Comparison of ENCODE assay signal across 25 mouse cellular contexts in genomic region chr6:108152081-108152480, GRCm38 (mm10). TPM values are rescaled to one million over a fixed set of nuclear protein-coding genes. Genes with fewer than 3 reads are reported as not detected.
DNase-seq lines count a peak whose midpoint lies in the region; ATAC-seq lines count a peak whose summit lies in the region.
"Had no signal": no experiment of that assay in that cellular context is flagged by ENCODE, and none has a peak within 500 bp of the region (broad histone marks: within the 10 kb centered on the region; RNA-seq: fewer than 3 reads in every experiment).

No protein-coding gene starts in this region.

- H3K27me3 ChIP-seq in embryonic facial prominence, embryonic 14.5 days (replicated peaks; ENCODE audit: control insufficient read depth, insufficient read depth, low read length) = no peaks in the 10 kb centered on the region
- H3K27me3 ChIP-seq in embryonic facial prominence, embryonic 10.5 days (replicated peaks; ENCODE audit: low read depth, poor library complexity, severe bottlenecking) = no peaks in the 10 kb centered on the region
- H3K27me3 ChIP-seq in intestine, embryonic 14.5 days (replicated peaks; ENCODE audit: control insufficient read depth, insufficient read depth, low read length) = no peaks in the 10 kb centered on the region
- H3K27me3 ChIP-seq in intestine, embryonic 15.5 days (replicated peaks) = no peaks in the 10 kb centered on the region
- no peaks in the 10 kb centered on the region for H3K27me3 ChIP-seq in stomach, embryonic 14.5 days (ENCODE audit: control insufficient read depth, insufficient read depth, low read length)
- H3K27me3 ChIP-seq: hindbrain, embryonic 12.5 days; liver, embryonic 12.5 days; midbrain, embryonic 13.5 days had no signal

- no peak for ATAC-seq in embryonic facial prominence, embryonic 14.5 days (ENCODE audit: low read depth)
- ATAC-seq in intestine, embryonic 14.5 days (replicated peaks; ENCODE audit: low FRiP score, low TSS enrichment, low read depth) = no peak
- no peak for ATAC-seq in intestine, embryonic 15.5 days
- ATAC-seq in stomach, embryonic 14.5 days (ENCODE audit: insufficient number of reproducible peaks, insufficient read depth, low FRiP score, low read depth) = no peak
- ATAC-seq: activated CD4-positive, CD25-positive, alpha-beta regulatory T cell, adult 4 months; hindbrain, postnatal 0 days; liver, embryonic 12.5 days; liver, postnatal 0 days; lung, postnatal 0 days; midbrain, embryonic 13.5 days had no signal

- no peak for DNase-seq in embryonic facial prominence, embryonic 14.5 days (ENCODE audit: low spot score)
- no peak for DNase-seq in embryonic facial prominence, embryonic 10.5 days (ENCODE audit: low spot score)
- no peak for DNase-seq in intestine, embryonic 14.5 days (ENCODE audit: low spot score)
- peak; percentile 51 for DNase-seq in NIH3T3 (ENCODE audit: low read depth)
- no peak for DNase-seq in cerebellum, adult 11 months
- DNase-seq in layer of hippocampus, adult 8-10 months (ENCODE audit: low spot score in 2 of 2) = no peak
- DNase-seq: adrenal gland, postnatal 25 days; B cell, adult 2 months; cerebellum, adult 2 months; cerebellum, postnatal 14 days; gastrocnemius, postnatal 25 days; kidney, adult 9 months; liver, postnatal 0 days; right cerebral cortex, postnatal 25 days; thymus, adult 2 months; thymus, postnatal 36 days had no signal

- no peaks in the 10 kb centered on the region for H3K36me3 ChIP-seq in embryonic facial prominence, embryonic 14.5 days (ENCODE audit: control insufficient read depth, insufficient read depth, low read length)
- H3K36me3 ChIP-seq in embryonic facial prominence, embryonic 10.5 days (replicated peaks) = peaks cover 22% of the 10 kb centered on the region
- 0 out of 2 replicates have a peak, but pooled peaks cover 5% of the 10 kb centered on the region for H3K36me3 ChIP-seq in intestine, embryonic 14.5 days (ENCODE audit: control insufficient read depth, insufficient read depth, low read length)
- H3K36me3 ChIP-seq in intestine, embryonic 15.5 days = no peaks in the 10 kb centered on the region
- no peaks in the 10 kb centered on the region for H3K36me3 ChIP-seq in stomach, embryonic 14.5 days (ENCODE audit: control insufficient read depth, insufficient read depth, low read length)

- H3K4me2 ChIP-seq in embryonic facial prominence, embryonic 14.5 days (ENCODE audit: low read depth, low read length) = no peak overlapping the region
- H3K4me2 ChIP-seq in intestine, embryonic 14.5 days (ENCODE audit: low read length) = no peak overlapping the region
- no peak overlapping the region for H3K4me2 ChIP-seq in intestine, embryonic 15.5 days (replicated peaks)
- no peak overlapping the region for H3K4me2 ChIP-seq in stomach, embryonic 14.5 days (replicated peaks; ENCODE audit: low read depth, low read length)
- H3K4me2 ChIP-seq: hindbrain, embryonic 12.5 days; liver, embryonic 12.5 days; midbrain, embryonic 13.5 days had no signal

- peaks cover 8% of the 10 kb centered on the region; the same call in 1 of the 2 replicates for H3K4me1 ChIP-seq in embryonic facial prominence, embryonic 14.5 days (ENCODE audit: control insufficient read depth, insufficient read depth, low read length)
- peaks cover 2% of the 10 kb centered on the region; the same call in 1 of the 2 replicates for H3K4me1 ChIP-seq in embryonic facial prominence, embryonic 10.5 days
- H3K4me1 ChIP-seq in intestine, embryonic 14.5 days (replicated peaks; ENCODE audit: control insufficient read depth, insufficient read depth, low read length) = no peaks in the 10 kb centered on the region
- no peaks in the 10 kb centered on the region for H3K4me1 ChIP-seq in intestine, embryonic 15.5 days (replicated peaks)
- no peaks in the 10 kb centered on the region for H3K4me1 ChIP-seq in stomach, embryonic 14.5 days (ENCODE audit: control insufficient read depth, insufficient read depth, low read length)
- H3K4me1 ChIP-seq: liver, embryonic 12.5 days had no signal

- H3K4me3 ChIP-seq in embryonic facial prominence, embryonic 14.5 days (ENCODE audit: low read depth, low read length) = no peak overlapping the region
- H3K4me3 ChIP-seq in embryonic facial prominence, embryonic 10.5 days = no peak overlapping the region
- no peak overlapping the region for H3K4me3 ChIP-seq in intestine, embryonic 14.5 days (ENCODE audit: low read depth, low read length)
- H3K4me3 ChIP-seq in intestine, embryonic 15.5 days (replicated peaks) = no peak overlapping the region
- no peak overlapping the region for H3K4me3 ChIP-seq in stomach, embryonic 14.5 days (ENCODE audit: low read depth, low read length)
- H3K4me3 ChIP-seq: hindbrain, embryonic 12.5 days; liver, embryonic 12.5 days; midbrain, embryonic 13.5 days had no signal

- H3K9ac ChIP-seq in embryonic facial prominence, embryonic 14.5 days (ENCODE audit: low read depth, low read length) = no peak overlapping the region
- no peak overlapping the region for H3K9ac ChIP-seq in intestine, embryonic 14.5 days (ENCODE audit: low read length)
- no peak overlapping the region for H3K9ac ChIP-seq in intestine, embryonic 15.5 days
- no peak overlapping the region for H3K9ac ChIP-seq in stomach, embryonic 14.5 days (replicated peaks; ENCODE audit: low read depth, low read length)
- H3K9ac ChIP-seq: hindbrain, embryonic 12.5 days; liver, embryonic 12.5 days; liver, postnatal 0 days; midbrain, embryonic 13.5 days had no signal

- H3K9me3 ChIP-seq in embryonic facial prominence, embryonic 14.5 days (ENCODE audit: control insufficient read depth, low read length) = no peaks in the 10 kb centered on the region
- no peaks in the 10 kb centered on the region for H3K9me3 ChIP-seq in embryonic facial prominence, embryonic 10.5 days
- H3K9me3 ChIP-seq in intestine, embryonic 14.5 days (ENCODE audit: control insufficient read depth, low read length) = no peaks in the 10 kb centered on the region
- H3K9me3 ChIP-seq in intestine, embryonic 15.5 days = no peaks in the 10 kb centered on the region
- H3K9me3 ChIP-seq in stomach, embryonic 14.5 days (ENCODE audit: control insufficient read depth, low read depth, low read length) = no peaks in the 10 kb centered on the region
- H3K9me3 ChIP-seq: hindbrain, embryonic 12.5 days; liver, embryonic 12.5 days; midbrain, embryonic 13.5 days had no signal

- 0 out of 2 replicates have a peak overlapping the region, but pooled peaks have one; percentile 31 for H3K27ac ChIP-seq in embryonic facial prominence, embryonic 14.5 days (replicated peaks; ENCODE audit: low read depth, low read length)
- H3K27ac ChIP-seq in embryonic facial prominence, embryonic 10.5 days (replicated peaks) = no peak overlapping the region
- H3K27ac ChIP-seq in intestine, embryonic 14.5 days (ENCODE audit: low read depth) = 0 out of 2 replicates have a peak overlapping the region, but pooled peaks have one; percentile 14
- no peak overlapping the region for H3K27ac ChIP-seq in intestine, embryonic 15.5 days
- H3K27ac ChIP-seq in stomach, embryonic 14.5 days (ENCODE audit: low read length) = peak overlapping the region; percentile 24; the same call in 1 of the 2 replicates
- H3K27ac ChIP-seq: hindbrain, embryonic 12.5 days; hindbrain, postnatal 0 days; liver, embryonic 12.5 days; macrophage; midbrain, embryonic 13.5 days had no signal

- WGBS in embryonic facial prominence, embryonic 14.5 days = 60% methylated on average over 6 of the region's 6 CpGs
- 68% methylated on average over 6 of the region's 6 CpGs for WGBS in embryonic facial prominence, embryonic 10.5 days
- 77% methylated on average over 6 of the region's 6 CpGs for WGBS in intestine, embryonic 14.5 days
- 85% methylated on average over 6 of the region's 6 CpGs for WGBS in intestine, embryonic 15.5 days
- WGBS in stomach, embryonic 14.5 days = 87% methylated on average over 6 of the region's 6 CpGs

RNA-seq across cellular contexts. Expression of gene Sumf1, which starts 33.3 kb away (rescaled TPM):
- polyA plus RNA-seq in embryonic facial prominence, embryonic 14.5 days (2014; fragmentation: Nextera tagmentation; extraction: Ambion mirVana) = 27.4 and 28.6 TPM in 2 replicates
- 12.2 and 12.5 TPM in 2 replicates for polyA plus RNA-seq in embryonic facial prominence, embryonic 10.5 days (2016; fragmentation: Nextera tagmentation; extraction: Ambion mirVana)
- polyA plus RNA-seq in intestine, embryonic 14.5 days (2014; fragmentation: Nextera tagmentation; extraction: Ambion mirVana) = 20.3 and 21.7 TPM in 2 replicates
- 22.0 and 22.3 TPM in 2 replicates for polyA plus RNA-seq in intestine, embryonic 15.5 days (2015; fragmentation: Nextera tagmentation; extraction: Ambion mirVana)
- 23.6 and 23.9 TPM in 2 replicates for polyA plus RNA-seq in stomach, embryonic 14.5 days (2014; fragmentation: Nextera tagmentation; extraction: Ambion mirVana)
- 10 to 100 TPM; 19.2 to 29.2 (median 22.3) TPM for total RNA-seq in layer of hippocampus, adult 8-10 months (2022)

Comparison
In these comparisons a context has a peak if more than half of its experiments do, and no peak if none do; other contexts are left out.
1. H3K27ac ChIP-seq: peak in embryonic facial prominence, embryonic 14.5 days (single experiment), intestine, embryonic 14.5 days (single experiment) and stomach, embryonic 14.5 days (single experiment); none in embryonic facial prominence, embryonic 10.5 days (single experiment) and intestine, embryonic 15.5 days (single experiment).